Mouse (Mus musculus): ENCODE measurements around the gene Krtap4-1. TPM values are rescaled to one million over a fixed set of nuclear protein-coding genes. Genes with fewer than 3 reads are reported as not detected.

Krtap4-1 gene
- not detected for total RNA-seq (2023)

GRCm38 (mm10) chr11:99628138-99628537 is at the start of gene Krtap4-1:
TSS of gene Krtap4-1 (minus strand) at chr11:99628238.

GRCm38 (mm10) chr11:99665860-99666259 is 37.8 kb upstream of the Krtap4-1 start, which contains the start of gene Krtap4-6:
TSS of gene Krtap4-6 (minus strand) at chr11:99665960.

GRCm38 (mm10) chr11:99658467-99659010 is 30.5 kb upstream of the Krtap4-1 start, which contains the start of gene Gm11563:
TSS of gene Gm11563 (minus strand) at chr11:99658960.

GRCm38 (mm10) chr11:99650136-99650535 is 22.1 kb upstream of the Krtap4-1 start, which contains the start of gene Gm11555:
TSS of gene Gm11555 (minus strand) at chr11:99650236.

GRCm38 (mm10) chr11:99643635-99644139 is 15.6 kb upstream of the Krtap4-1 start, which contains the start of gene Krtap4-7:
TSS of gene Krtap4-7 (minus strand) at chr11:99644089.

GRCm38 (mm10) chr11:99634653-99635134 is 6.7 kb upstream of the Krtap4-1 start, which contains the start of gene Krtap4-2:
TSS of gene Krtap4-2 (minus strand) at chr11:99635084.

GRCm38 (mm10) chr11:99620335-99620734 is 7.7 kb downstream of the Krtap4-1 start, which contains the start of gene Gm11562:
TSS of gene Gm11562 (minus strand) at chr11:99620435.

GRCm38 (mm10) chr11:99614796-99615363 is 13.2 kb downstream of the Krtap4-1 start, which contains the start of gene Krtap2-4:
TSS of gene Krtap2-4 (minus strand) at chr11:99614846.

GRCm38 (mm10) chr11:99610089-99610488 is 17.9 kb downstream of the Krtap4-1 start, which contains the start of gene Gm11937:
TSS of gene Gm11937 (minus strand) at chr11:99610189.

GRCm38 (mm10) chr11:99603208-99603607 is 24.8 kb downstream of the Krtap4-1 start, which contains the start of gene Gm11938:
TSS of gene Gm11938 (minus strand) at chr11:99603308.

GRCm38 (mm10) chr11:99597742-99598141 is 30.3 kb downstream of the Krtap4-1 start, which contains the start of gene Krtap9-3:
TSS of gene Krtap9-3 (minus strand) at chr11:99598105.

GRCm38 (mm10) chr11:99590981-99591380 is 37.1 kb downstream of the Krtap4-1 start, which contains the start of gene Krtap1-3:
TSS of gene Krtap1-3 (minus strand) at chr11:99591339.

GRCm38 (mm10) chr11:99583245-99583704 is 44.8 kb downstream of the Krtap4-1 start, which contains the start of gene Krtap1-4:
TSS of gene Krtap1-4 (minus strand) at chr11:99583654.

GRCm38 (mm10) chr11:99580636-99581035 is 47.4 kb downstream of the Krtap4-1 start, which contains the start of gene Krtap1-5:
TSS of gene Krtap1-5 (minus strand) at chr11:99581016.

Other genes starting within 250 kb of the Krtap4-1 start
- gene Krt10, start 238.9 kb downstream of the Krtap4-1 start, total RNA-seq (2023): 1 to 10 TPM; 1.5 to 3.2 TPM
- gene Krt12, start 206.0 kb downstream of the Krtap4-1 start, total RNA-seq (2023): not detected
- not detected for gene Krt20, start 190.1 kb downstream of the Krtap4-1 start, total RNA-seq (2023)
- not detected for gene Krt23, start 135.1 kb downstream of the Krtap4-1 start, total RNA-seq (2023)
- not detected for gene Krt39, start 106.9 kb downstream of the Krtap4-1 start, total RNA-seq (2023)
- gene Krt40, start 85.1 kb downstream of the Krtap4-1 start, total RNA-seq (2023): not detected
- gene Krtap3-3, start 77.4 kb downstream of the Krtap4-1 start, total RNA-seq (2023): not detected
- not detected for gene Krtap3-2, start 71.4 kb downstream of the Krtap4-1 start, total RNA-seq (2023)
- not detected for gene Gm11939, start 68.8 kb downstream of the Krtap4-1 start, total RNA-seq (2023)
- gene Krtap3-1, start 61.6 kb downstream of the Krtap4-1 start, total RNA-seq (2023): not detected
- not detected for gene Krtap1-5, start 47.2 kb downstream of the Krtap4-1 start, total RNA-seq (2023)
- not detected for gene Krtap1-4, start 44.6 kb downstream of the Krtap4-1 start, total RNA-seq (2023)
- not detected for gene Krtap1-3, start 36.9 kb downstream of the Krtap4-1 start, total RNA-seq (2023)
- gene Krtap9-3, start 30.1 kb downstream of the Krtap4-1 start, total RNA-seq (2023): not detected
- gene Gm11938, start 24.9 kb downstream of the Krtap4-1 start, total RNA-seq (2023): not detected
- gene Gm11937, start 18.0 kb downstream of the Krtap4-1 start, total RNA-seq (2023): not detected
- gene Krtap2-4, start 13.4 kb downstream of the Krtap4-1 start, total RNA-seq (2023): not detected
- not detected for gene Gm11562, start 7.8 kb downstream of the Krtap4-1 start, total RNA-seq (2023)
- not detected for gene Krtap4-2, start 6.8 kb upstream of the Krtap4-1 start, total RNA-seq (2023)
- not detected for gene Krtap4-7, start 15.9 kb upstream of the Krtap4-1 start, total RNA-seq (2023)
- not detected for gene Gm11555, start 22.0 kb upstream of the Krtap4-1 start, total RNA-seq (2023)
- not detected for gene Gm11563, start 30.7 kb upstream of the Krtap4-1 start, total RNA-seq (2023)
- gene Krtap4-6, start 37.7 kb upstream of the Krtap4-1 start, total RNA-seq (2023): not detected
- not detected for gene Gm14190, start 62.5 kb upstream of the Krtap4-1 start, total RNA-seq (2023)
- not detected for gene Gm14180, start 106.1 kb upstream of the Krtap4-1 start, total RNA-seq (2023)
- gene Gm11595, start 144.7 kb upstream of the Krtap4-1 start, total RNA-seq (2023): not detected
- gene Krtap4-8, start 152.5 kb upstream of the Krtap4-1 start, total RNA-seq (2023): not detected
- gene Krtap4-9, start 157.0 kb upstream of the Krtap4-1 start, total RNA-seq (2023): not detected
- gene Gm11596, start 165.2 kb upstream of the Krtap4-1 start, total RNA-seq (2023): not detected
- not detected for gene Gm11569, start 170.7 kb upstream of the Krtap4-1 start, total RNA-seq (2023)
- not detected for gene Gm11554, start 176.2 kb upstream of the Krtap4-1 start, total RNA-seq (2023)
- gene Krtap4-13, start 181.7 kb upstream of the Krtap4-1 start, total RNA-seq (2023): not detected
- gene Gm11564, start 187.4 kb upstream of the Krtap4-1 start, total RNA-seq (2023): not detected
- not detected for gene 2300003K06Rik, start 209.8 kb upstream of the Krtap4-1 start, total RNA-seq (2023)
- not detected for gene Krtap4-16, start 223.4 kb upstream of the Krtap4-1 start, total RNA-seq (2023)
- gene Gm11568, start 229.7 kb upstream of the Krtap4-1 start, total RNA-seq (2023): not detected
- gene Gm11559, start 236.2 kb upstream of the Krtap4-1 start, total RNA-seq (2023): not detected
- not detected for gene Krtap9-1, start 245.2 kb upstream of the Krtap4-1 start, total RNA-seq (2023)